Mouse (Mus musculus): ENCODE measurements around the gene Cdnf. TPM values are rescaled to one million over a fixed set of nuclear protein-coding genes. Genes with fewer than 3 reads are reported as not detected.

Gene Cdnf
- total RNA-seq, 2 experiments from 2014 or later: 1.8 to 2.1 TPM

Other genes with a start within 250 kb of the Cdnf start
- 10 to 100 TPM; 66.8 to 72.4 TPM for gene Nmt2, start 228.8 kb upstream of the Cdnf start, total RNA-seq (2021)
- gene Rpp38, start 180.4 kb upstream of the Cdnf start, total RNA-seq (2021): 10 to 100 TPM; 10.8 to 10.9 TPM
- gene Acbd7, start 176.9 kb upstream of the Cdnf start, total RNA-seq (2021): not detected
- under 1 TPM in 1 of 2 experiments, not detected in 1; 0.20 TPM for gene Olah, start 115.8 kb upstream of the Cdnf start, total RNA-seq (2021)
- 1 to 10 TPM in 1 of 2 experiments, under 1 TPM in 1; 0.67 to 2.3 TPM for gene Meig1, start 90.4 kb upstream of the Cdnf start, total RNA-seq (2021)
- gene Dclre1c, start 88.9 kb upstream of the Cdnf start, total RNA-seq (2021): 10 to 100 TPM in 1 of 2 experiments, 1 to 10 TPM in 1; 8.7 to 12.2 TPM
- gene Suv39h2, start 38.0 kb upstream of the Cdnf start, total RNA-seq (2021): 1 to 10 TPM; 2.9 to 3.9 TPM
- gene Gm45902, start 240 bp upstream of the Cdnf start, total RNA-seq (2021): 1 to 10 TPM; 4.8 to 5.7 TPM
- 10 to 100 TPM; 59.5 to 61.7 TPM for gene Hspa14, start 216 bp upstream of the Cdnf start, total RNA-seq (2021)
- 10 to 100 TPM; 23.6 to 36.7 TPM for gene Fam107b, start 57.5 kb downstream of the Cdnf start, total RNA-seq (2021)

Measured in adrenal gland, postnatal 4 days (tissue).